Mouse (Mus musculus): ENCODE results near the gene Elmod3. TPM values are rescaled to one million over a fixed set of nuclear protein-coding genes. Genes with fewer than 3 reads are reported as not detected.

Elmod3 gene
- polyA plus RNA-seq, 1 experiment: 24.2 TPM

DNA sequence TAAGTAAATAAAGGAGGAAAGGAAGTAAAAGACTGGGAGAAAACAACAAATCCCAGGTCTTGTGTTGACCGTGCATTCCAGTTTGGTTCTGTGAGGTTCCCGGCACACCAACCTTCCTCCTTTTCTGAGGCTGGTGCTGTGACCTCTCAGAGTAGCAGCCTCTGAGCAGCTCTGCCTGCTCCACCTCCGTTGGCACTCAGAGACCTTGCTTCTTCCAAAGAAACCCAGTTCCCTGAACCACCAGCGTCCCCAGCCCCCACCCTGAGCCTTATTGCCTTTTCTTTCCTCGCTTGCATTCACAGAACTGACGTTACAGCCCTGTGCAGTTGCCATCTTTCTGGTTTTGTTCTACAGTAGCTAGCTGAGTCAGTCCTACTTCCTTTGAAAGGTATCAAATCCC lies 2.0 kb upstream of the Elmod3 start:
- TF ChIP-seq POLR2A (IDR thresholded peaks at IDR 0.05; ENCODE audit: borderline replicate concordance, extremely low read depth, low read depth, low read length): no peak
- no peak for TF ChIP-seq CTCF (IDR thresholded peaks at IDR 0.05; ENCODE audit: insufficient read depth, low read length)
- Histone ChIP-seq H3K4me1 (ENCODE audit: control insufficient read depth, insufficient read depth, low read length) (peaks cover 6% of the 10 kb centered on the region; the same call in 1 of the 2 replicates), H3K4me3 (replicated peaks; ENCODE audit: extremely low read depth, low read depth, low read length) (no peak overlapping the region)
- DNase-seq: no peak
- 72% methylated on average over 6 of the region's 6 CpGs for WGBS

DNA sequence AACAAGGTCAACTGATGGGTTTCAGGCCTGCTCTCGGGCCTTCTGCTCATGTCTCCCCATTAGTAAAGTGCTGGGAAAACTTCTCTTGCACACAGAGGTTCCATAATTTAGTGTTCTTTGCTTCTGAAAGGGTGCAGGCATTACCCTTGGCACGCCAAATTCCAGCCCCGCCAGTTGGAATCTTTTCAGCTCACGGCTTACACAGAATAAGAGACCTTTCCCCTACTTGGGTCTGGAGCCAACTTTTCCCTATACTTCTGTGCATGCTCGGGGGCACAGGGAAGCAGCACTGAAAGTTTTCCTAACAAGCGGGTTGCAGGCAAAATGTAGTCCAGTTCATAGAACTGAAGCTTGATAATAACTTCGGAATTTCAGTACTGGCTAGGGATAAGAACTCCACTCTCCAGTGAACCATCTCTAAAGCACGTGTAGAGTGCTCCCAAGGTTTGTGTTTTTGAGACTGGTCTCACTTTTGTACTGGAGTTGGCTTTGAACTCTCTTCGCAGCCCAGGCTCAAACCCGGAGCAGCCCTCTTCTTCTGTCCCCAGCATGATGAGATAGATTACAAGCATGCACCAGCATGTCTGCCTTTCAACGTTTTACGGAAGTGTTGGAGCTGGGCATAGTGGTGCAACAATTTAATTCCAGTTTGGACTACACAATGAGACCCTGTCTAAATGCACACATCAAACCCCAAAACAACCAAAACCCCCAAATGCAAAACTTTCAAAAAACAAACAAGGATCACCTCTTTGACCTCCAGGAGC lies 761 bp upstream of the Elmod3 start:
- TF ChIP-seq CTCF (IDR thresholded peaks at IDR 0.05; ENCODE audit: insufficient read depth, low read length) (no peak), POLR2A (IDR thresholded peaks at IDR 0.05; ENCODE audit: borderline replicate concordance, extremely low read depth, low read depth, low read length) (no peak)
- peaks cover 6% of the 10 kb centered on the region; the same call in 1 of the 2 replicates for H3K4me1 ChIP-seq (ENCODE audit: control insufficient read depth, insufficient read depth, low read length)
- H3K4me3 ChIP-seq (replicated peaks; ENCODE audit: extremely low read depth, low read depth, low read length): peak overlapping the region; percentile 77
- no peak for DNase-seq
- WGBS: 28% methylated on average over 12 of the region's 12 CpGs

DNA sequence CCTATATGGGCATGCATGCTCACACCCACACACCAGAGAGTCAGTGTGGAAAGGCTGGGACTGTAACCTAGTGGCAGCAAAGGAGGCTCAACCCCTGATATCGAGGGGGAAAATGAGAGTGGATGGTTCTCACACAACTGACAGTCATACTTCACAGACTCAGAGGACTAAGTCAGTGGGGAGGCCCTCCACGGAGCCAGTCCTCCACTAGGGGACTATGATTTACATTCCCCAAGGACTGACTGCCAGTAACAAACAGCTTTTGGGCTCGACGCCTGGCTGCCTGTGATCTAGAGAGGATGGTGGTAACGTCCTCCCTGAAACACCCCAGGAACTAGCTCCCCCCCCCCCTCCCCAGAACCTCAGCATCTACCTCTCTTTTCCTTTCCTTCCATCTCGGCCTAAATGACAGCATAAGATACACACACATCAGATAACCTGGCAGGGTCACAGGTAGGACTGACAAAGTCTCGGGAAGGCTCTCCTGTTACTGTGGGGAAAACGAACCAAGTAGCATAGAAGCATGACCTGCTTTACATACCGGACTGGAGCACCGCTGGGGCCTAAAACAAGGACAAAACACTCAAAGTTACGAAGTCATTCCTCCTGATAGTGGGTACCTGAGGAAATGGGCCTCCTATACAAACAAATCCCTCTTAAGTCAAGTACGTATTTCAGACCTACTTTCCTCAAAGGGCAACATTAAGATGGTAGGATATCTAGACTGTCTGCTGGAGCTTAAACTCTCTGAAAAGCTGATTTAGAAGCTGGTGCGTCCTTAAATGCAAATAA lies 934 bp downstream of the Elmod3 start:
- Histone ChIP-seq H3K4me3 (replicated peaks; ENCODE audit: extremely low read depth, low read depth, low read length) (peak overlapping the region; percentile 99), H3K4me1 (ENCODE audit: control insufficient read depth, insufficient read depth, low read length) (peaks cover 6% of the 10 kb centered on the region; the same call in 1 of the 2 replicates)
- WGBS: 25% methylated on average over 13 of the region's 13 CpGs
- DNase-seq: peak; percentile 35
- TF ChIP-seq POLR2A (IDR thresholded peaks at IDR 0.05; ENCODE audit: borderline replicate concordance, extremely low read depth, low read depth, low read length): no peak
- no peak for TF ChIP-seq CTCF (IDR thresholded peaks at IDR 0.05; ENCODE audit: insufficient read depth, low read length)

DNA sequence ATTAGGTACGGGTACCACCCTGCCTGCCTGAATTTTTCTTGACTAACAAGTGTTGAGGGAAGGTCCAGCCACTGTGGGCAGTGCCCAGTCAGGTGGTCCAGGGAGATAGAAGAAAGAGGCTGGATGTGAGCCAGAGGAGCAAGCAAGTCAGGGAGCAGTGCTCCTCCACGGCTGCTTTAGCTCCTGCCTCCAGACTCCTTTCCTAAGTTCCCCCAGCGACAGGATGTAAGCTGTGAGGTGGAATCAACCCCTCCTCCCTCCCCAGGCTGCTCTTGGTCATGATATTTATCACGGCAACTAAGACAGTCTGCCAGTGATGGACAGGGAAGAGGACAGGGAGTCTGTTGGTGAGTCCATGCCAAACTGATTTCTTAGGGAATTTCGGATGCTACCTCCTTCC lies 4.3 kb downstream of the Elmod3 start:
- TF ChIP-seq CTCF (IDR thresholded peaks at IDR 0.05; ENCODE audit: insufficient read depth, low read length) (no peak), POLR2A (IDR thresholded peaks at IDR 0.05; ENCODE audit: borderline replicate concordance, extremely low read depth, low read depth, low read length) (no peak)
- no peak for DNase-seq
- H3K4me3 ChIP-seq (replicated peaks; ENCODE audit: extremely low read depth, low read depth, low read length): no peak overlapping the region
- WGBS: 51% methylated on average over 5 of the region's 5 CpGs
- H3K4me1 ChIP-seq (ENCODE audit: control insufficient read depth, insufficient read depth, low read length): peaks cover 4% of the 10 kb centered on the region; the same call in 1 of the 2 replicates

DNA sequence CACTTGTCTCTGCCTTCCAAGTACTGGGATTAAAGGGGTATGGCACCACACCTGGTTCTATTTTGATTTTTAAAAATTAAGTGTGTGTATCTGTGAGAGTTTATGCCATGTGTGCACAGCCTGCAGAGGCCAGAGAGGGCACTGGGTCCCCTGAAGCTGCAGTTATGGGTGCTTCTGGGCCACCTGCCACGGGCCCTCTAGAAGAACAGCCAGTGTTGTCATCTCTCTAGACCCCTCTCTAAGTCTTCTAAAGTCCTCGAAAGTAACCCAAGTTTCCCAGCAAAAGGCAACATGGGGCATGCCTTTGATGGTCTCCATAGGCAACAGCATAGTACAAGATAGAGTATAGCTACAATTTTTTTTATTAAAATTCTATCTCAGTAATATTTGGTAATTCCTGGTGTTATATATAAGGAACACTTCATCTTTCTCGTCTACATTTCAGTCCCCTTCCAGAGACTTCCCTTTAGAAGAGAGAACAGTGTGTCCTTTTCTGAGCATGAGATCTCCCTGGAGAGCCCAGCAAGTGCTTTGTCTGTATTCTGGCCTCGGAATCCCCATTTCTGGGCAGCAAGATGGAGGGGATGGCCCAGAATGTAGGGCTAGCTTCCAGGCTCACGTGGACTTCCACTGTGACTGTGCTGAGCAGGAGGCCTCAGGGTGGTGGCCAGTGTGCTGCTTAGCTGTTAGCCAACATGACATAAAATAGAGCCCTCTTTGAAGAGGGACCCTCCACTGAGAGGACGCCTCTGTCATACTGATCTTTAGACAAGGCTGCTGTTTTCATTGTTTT lies 5.0 kb downstream of the Elmod3 start:
- Histone ChIP-seq H3K4me1 (ENCODE audit: control insufficient read depth, insufficient read depth, low read length) (peaks cover 4% of the 10 kb centered on the region; the same call in 1 of the 2 replicates), H3K4me3 (replicated peaks; ENCODE audit: extremely low read depth, low read depth, low read length) (no peak overlapping the region)
- TF ChIP-seq POLR2A (IDR thresholded peaks at IDR 0.05; ENCODE audit: borderline replicate concordance, extremely low read depth, low read depth, low read length) (no peak), CTCF (IDR thresholded peaks at IDR 0.05; ENCODE audit: insufficient read depth, low read length) (no peak)
- no peak for DNase-seq
- WGBS: 72% methylated on average over 6 of the region's 6 CpGs

DNA sequence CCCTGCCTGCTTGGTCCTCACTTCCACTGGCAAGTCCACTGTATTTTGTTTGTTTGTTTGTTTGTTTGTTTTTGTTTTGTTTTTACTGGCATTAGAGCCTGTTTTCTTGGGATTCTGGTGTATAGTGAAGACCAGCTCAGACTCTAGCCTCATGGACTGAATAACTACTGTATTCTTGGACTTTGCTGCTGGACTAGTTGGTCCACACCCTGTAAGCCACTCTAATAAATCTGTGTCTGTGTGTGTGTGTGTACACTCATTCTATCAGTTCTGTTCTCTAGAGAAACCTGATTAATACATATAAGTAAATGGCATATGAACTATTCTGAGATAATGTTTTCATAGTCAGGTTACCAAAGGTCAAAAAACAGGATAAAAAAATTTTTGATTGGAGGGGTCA lies 8.1 kb downstream of the Elmod3 start:
- Histone ChIP-seq H3K4me1 (ENCODE audit: control insufficient read depth, insufficient read depth, low read length) (no peaks in the 10 kb centered on the region), H3K4me3 (replicated peaks; ENCODE audit: extremely low read depth, low read depth, low read length) (no peak overlapping the region)
- DNase-seq: no peak
- no peak for TF ChIP-seq CTCF (IDR thresholded peaks at IDR 0.05; ENCODE audit: insufficient read depth, low read length)
- TF ChIP-seq POLR2A (IDR thresholded peaks at IDR 0.05; ENCODE audit: borderline replicate concordance, extremely low read depth, low read depth, low read length): no peak

DNA sequence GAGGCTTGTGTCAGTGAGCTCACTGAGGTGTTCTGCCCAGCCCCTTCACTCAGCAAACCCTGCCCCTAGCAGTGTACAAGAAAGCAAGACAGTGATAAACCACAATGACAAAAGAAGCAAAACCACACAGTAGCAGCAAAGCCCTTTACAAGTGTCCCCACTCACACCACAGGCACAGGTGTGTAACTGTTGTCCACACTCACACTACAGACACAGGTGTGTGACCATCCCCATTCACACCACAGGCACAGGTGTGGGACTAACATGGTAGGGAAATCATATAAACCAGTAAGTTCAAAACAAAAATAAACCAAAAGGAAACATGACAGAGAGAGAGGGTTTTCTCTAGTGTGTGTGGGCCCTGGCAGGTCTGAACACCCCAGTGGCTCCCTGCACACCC lies 9.9 kb downstream of the Elmod3 start:
- H3K4me1 ChIP-seq (ENCODE audit: control insufficient read depth, insufficient read depth, low read length): no peaks in the 10 kb centered on the region
- no peak for TF ChIP-seq CTCF (IDR thresholded peaks at IDR 0.05; ENCODE audit: insufficient read depth, low read length)
- no peak for TF ChIP-seq POLR2A (IDR thresholded peaks at IDR 0.05; ENCODE audit: borderline replicate concordance, extremely low read depth, low read depth, low read length)
- H3K4me3 ChIP-seq (replicated peaks; ENCODE audit: extremely low read depth, low read depth, low read length): no peak overlapping the region
- DNase-seq: no peak

DNA sequence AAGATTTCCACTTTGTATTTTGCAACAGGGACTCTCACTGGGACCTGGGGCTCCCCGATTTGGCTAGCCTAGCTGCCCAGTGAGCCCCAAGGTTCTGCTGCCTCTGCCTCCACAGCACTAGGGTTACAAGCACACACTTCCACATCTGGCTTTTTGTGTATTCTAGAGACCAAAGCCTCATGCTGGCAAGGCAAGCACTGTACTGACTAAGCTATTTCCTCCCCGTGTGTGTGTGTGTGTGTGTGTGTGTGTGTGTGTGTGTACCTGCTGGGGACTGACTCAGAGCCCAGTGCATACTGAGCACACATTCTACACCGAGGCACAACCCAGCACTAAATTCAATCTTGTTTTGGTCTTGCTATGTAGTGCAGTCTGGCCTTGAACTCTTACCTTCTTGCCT lies 11.5 kb downstream of the Elmod3 start:
- TF ChIP-seq CTCF (IDR thresholded peaks at IDR 0.05; ENCODE audit: insufficient read depth, low read length): no peak
- no peak for TF ChIP-seq POLR2A (IDR thresholded peaks at IDR 0.05; ENCODE audit: borderline replicate concordance, extremely low read depth, low read depth, low read length)

DNA sequence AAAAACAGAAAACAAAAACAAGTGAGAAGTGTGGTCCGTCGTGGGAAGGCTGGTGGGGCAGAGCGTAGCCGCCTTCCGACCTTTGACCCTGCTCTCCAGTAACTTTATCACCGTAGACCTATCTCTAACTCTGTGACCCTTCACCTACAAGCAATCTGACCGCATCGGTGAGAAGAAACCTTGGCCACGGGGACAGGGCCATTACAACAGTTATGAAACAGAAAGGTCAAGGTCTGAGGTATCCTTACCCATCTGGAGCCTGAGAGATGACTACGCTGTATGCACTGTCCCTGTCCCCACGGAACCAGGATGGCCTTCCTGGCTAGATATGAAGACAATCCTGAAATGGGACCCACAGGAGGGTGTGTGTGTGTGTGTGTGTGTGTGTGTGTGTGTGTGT lies 14.1 kb downstream of the Elmod3 start:
- WGBS: 80% methylated on average over 11 of the region's 11 CpGs
- TF ChIP-seq POLR2A (IDR thresholded peaks at IDR 0.05; ENCODE audit: borderline replicate concordance, extremely low read depth, low read depth, low read length) (no peak), CTCF (IDR thresholded peaks at IDR 0.05; ENCODE audit: insufficient read depth, low read length) (no peak)
- Histone ChIP-seq H3K4me3 (replicated peaks; ENCODE audit: extremely low read depth, low read depth, low read length) (no peak overlapping the region), H3K4me1 (ENCODE audit: control insufficient read depth, insufficient read depth, low read length) (no peaks in the 10 kb centered on the region)
- DNase-seq: no peak

More for the DNA sequence above, 11.5 kb downstream of the Elmod3 start:
- DNase-seq: no peak
- Histone ChIP-seq H3K4me3 (replicated peaks; ENCODE audit: extremely low read depth, low read depth, low read length) (no peak overlapping the region), H3K4me1 (ENCODE audit: control insufficient read depth, insufficient read depth, low read length) (no peaks in the 10 kb centered on the region)
- 63% methylated on average over 3 of the region's 3 CpGs for WGBS

Data from lung, adult 2 months (tissue).